Mouse (Mus musculus) heart, embryonic 10.5 days (tissue): ENCODE results near the gene Slc35f6. TPM values are rescaled to one million over a fixed set of nuclear protein-coding genes. Genes with fewer than 3 reads are reported as not detected.
A peak's percentile ranks its signal among the peaks of the same experiment; 100 is the strongest.
"Not testable (repeated sequence)": the region's sequence is repeated elsewhere in the genome, so short reads cannot be mapped to it uniquely, and the experiment has no call there.

Experiments used
- DNase-seq: peaks from one replicate; pipeline ENCODE4 v3.0.0-alpha.2; 2017; ENCODE audit warnings: low spot score
- H3K27ac ChIP-seq: fragments of 300-500 bp; sonication (generic); 2 replicates; pipeline ENCODE4 v1.5.1; 2016; ENCODE audit warnings: mild to moderate bottlenecking
- H3K27me3 ChIP-seq: fragments of 300-500 bp; sonication (generic); 2 replicates; pipeline ENCODE4 v1.6.1; 2016; ENCODE audit warnings: mild to moderate bottlenecking; ENCODE audit not compliant: poor library complexity, insufficient read depth, severe bottlenecking
- H3K36me3 ChIP-seq: fragments of 300-500 bp; sonication (generic); 2 replicates; pipeline ENCODE4 v1.6.1; 2016; ENCODE audit warnings: mild to moderate bottlenecking, moderate library complexity
- H3K4me1 ChIP-seq: fragments of 300-500 bp; sonication (generic); 2 replicates; pipeline ENCODE4 v1.6.1; 2016; ENCODE audit warnings: mild to moderate bottlenecking
- H3K4me3 ChIP-seq: fragments of 300-500 bp; sonication (generic); 2 replicates; pipeline ENCODE4 v1.5.1; 2016; ENCODE audit warnings: mild to moderate bottlenecking, moderate library complexity
- H3K9me3 ChIP-seq: fragments of 300-500 bp; sonication (generic); 2 replicates; pipeline ENCODE4 v1.6.1; 2016; ENCODE audit warnings: mild to moderate bottlenecking, moderate library complexity
- WGBS: fragments of 180-500 bp; shearing (Covaris S2); methylation state at CpG from one replicate; pipeline ENCODE4 v1.1.7; 2016; 5-methylcytosine and 5-hydroxymethylcytosine counted together
- polyA plus RNA-seq: library from polyadenylated mRNA; unstranded; fragments of >200 nt; fragmentation: Nextera tagmentation; extraction: Ambion mirVana; gene quantifications from 2 replicates; pipeline ENCODE4 v1.2.1, GENCODE M21; 2016

Gene Slc35f6
- polyA plus RNA-seq, 1 experiment from 2014 or later: 25.5 TPM

- WGBS: under 1% methylated on average over 13 of the region's 13 CpGs
- Histone ChIP-seq H3K4me1 (peaks cover 20% of the 10 kb centered on the region), H3K27ac (peak overlapping the region; percentile 93), H3K4me3 (peak overlapping the region; percentile 82), H3K36me3 (peaks cover 40% of the 10 kb centered on the region), H3K9me3 (no peaks in the 10 kb centered on the region), H3K27me3 (no peaks in the 10 kb centered on the region)
- no peak for DNase-seq
These were observed 19.5 kb downstream of the Slc35f6 start for GRCm38 (mm10) chr5:30667215-30667614.

DNA sequence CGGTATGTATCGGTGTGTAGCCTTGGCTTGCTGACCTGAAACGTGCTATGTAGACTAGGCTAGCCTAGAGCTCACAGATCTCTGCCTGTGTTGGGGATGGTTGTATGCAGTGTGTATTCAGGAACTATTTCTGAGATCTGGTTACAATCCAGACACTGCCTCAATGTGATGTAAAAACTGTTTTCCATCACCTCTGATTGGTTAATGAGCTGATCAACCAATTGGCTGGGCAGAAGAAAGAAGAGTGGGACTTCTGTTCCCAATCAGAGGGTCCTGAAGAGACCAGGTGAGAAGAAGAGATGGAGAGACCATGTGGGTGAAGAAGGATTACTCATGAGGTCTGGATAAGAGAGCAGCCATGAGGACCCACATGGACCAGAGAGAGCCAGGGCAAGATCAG is 20.0 kb downstream of the Slc35f6 start:
- no peak for DNase-seq
- peaks cover 45% of the 10 kb centered on the region for H3K36me3 ChIP-seq
- 15% methylated on average over 3 of the region's 3 CpGs for WGBS
- peak overlapping the region; percentile 82 for H3K4me3 ChIP-seq
- no peaks in the 10 kb centered on the region for H3K27me3 ChIP-seq
- peak overlapping the region; percentile 93 for H3K27ac ChIP-seq
- H3K4me1 ChIP-seq: peaks cover 20% of the 10 kb centered on the region
- H3K9me3 ChIP-seq: no peaks in the 10 kb centered on the region

DNA sequence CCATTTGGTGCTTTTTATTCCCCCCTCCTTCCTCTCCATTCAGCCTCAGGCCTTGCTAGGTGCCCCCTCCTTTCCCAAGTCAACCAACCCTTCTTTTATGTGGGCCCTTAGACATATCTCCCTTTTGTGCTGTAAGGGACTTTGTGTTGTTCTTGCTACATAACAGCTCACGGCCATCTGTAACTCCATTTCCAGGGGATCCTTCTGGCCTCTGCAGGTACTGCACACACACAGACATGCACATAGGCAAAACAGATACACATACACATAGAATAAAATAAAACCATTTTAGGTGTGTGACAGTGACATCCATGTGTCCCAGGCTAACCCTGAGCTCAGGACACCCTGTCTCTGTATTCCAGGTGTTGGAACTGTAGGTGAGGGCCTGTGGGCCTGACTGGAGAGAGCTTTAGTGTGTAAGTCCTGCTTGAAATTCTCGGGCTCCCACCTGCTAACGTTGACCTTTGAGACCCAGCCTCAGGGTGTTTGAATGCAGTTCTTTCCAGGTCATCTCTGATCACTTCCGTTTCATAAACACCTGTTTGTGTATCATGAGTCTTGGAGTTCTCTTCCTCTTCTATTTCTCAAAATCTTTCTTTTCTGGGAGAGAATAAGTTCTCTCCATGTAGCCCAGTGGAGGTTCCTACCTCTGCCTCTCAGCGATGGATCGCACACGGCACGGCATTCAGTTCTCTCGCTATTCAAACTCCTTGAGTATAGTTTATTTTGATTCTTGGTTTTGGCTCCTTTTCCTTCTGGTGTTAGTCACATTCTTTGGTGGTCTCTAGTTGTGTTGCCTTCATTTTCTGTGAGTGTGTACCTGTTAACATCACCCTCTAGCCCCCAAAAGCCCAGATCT is 21.1 kb downstream of the Slc35f6 start:
- Histone ChIP-seq H3K27ac (no peak overlapping the region), H3K4me3 (peak overlapping the region; percentile 82), H3K9me3 (no peaks in the 10 kb centered on the region), H3K27me3 (no peaks in the 10 kb centered on the region), H3K4me1 (peaks cover 20% of the 10 kb centered on the region), H3K36me3 (peaks cover 57% of the 10 kb centered on the region)
- 93% methylated on average over 9 of the region's 9 CpGs for WGBS
- no peak for DNase-seq

GRCm38 (mm10) chr5:30669496-30669830 is 21.7 kb downstream of the Slc35f6 start:
- Histone ChIP-seq H3K27me3 (no peaks in the 10 kb centered on the region), H3K4me3 (0 out of 2 replicates have a peak overlapping the region, but pooled peaks have one; percentile 8), H3K4me1 (peaks cover 20% of the 10 kb centered on the region), H3K27ac (no peak overlapping the region), H3K36me3 (peaks cover 63% of the 10 kb centered on the region), H3K9me3 (no peaks in the 10 kb centered on the region)
- DNase-seq: no peak
- WGBS: 66% methylated on average over 3 of the region's 3 CpGs

DNA sequence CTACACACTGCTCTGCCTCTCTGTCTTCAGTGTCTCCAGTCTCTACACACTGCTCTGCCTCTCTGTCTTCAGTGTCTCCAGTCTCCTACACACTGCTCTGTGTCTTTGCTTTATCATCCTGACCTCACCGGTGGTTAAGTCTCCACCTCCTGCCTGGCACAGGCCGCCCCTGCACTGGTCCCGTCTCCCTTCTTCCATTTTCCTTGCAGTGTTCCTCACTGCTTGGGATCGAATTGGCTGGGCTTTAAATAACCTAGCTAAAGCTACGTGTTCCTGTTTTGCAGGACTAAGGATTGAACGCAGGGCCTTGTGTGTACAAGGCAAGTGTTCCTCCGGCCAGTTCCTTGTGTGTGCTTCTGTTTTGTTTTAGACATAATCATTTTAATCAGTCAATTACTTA is 22.4 kb downstream of the Slc35f6 start:
- Histone ChIP-seq H3K4me3 (no peak overlapping the region), H3K9me3 (no peaks in the 10 kb centered on the region), H3K4me1 (peaks cover 20% of the 10 kb centered on the region), H3K27me3 (no peaks in the 10 kb centered on the region), H3K27ac (no peak overlapping the region), H3K36me3 (peaks cover 67% of the 10 kb centered on the region)
- no peak for DNase-seq
- WGBS: 82% methylated on average over 7 of the region's 7 CpGs

- Histone ChIP-seq H3K36me3 (peaks cover 81% of the 10 kb centered on the region), H3K27me3 (no peaks in the 10 kb centered on the region), H3K4me1 (peaks cover 6% of the 10 kb centered on the region; the same call in 1 of the 2 replicates), H3K27ac (no peak overlapping the region), H3K9me3 (no peaks in the 10 kb centered on the region), H3K4me3 (no peak overlapping the region)
- WGBS: 83% methylated on average over 7 of the region's 7 CpGs
- no peak for DNase-seq
These were observed 26.3 kb downstream of the Slc35f6 start for GRCm38 (mm10) chr5:30674001-30674400.

DNA sequence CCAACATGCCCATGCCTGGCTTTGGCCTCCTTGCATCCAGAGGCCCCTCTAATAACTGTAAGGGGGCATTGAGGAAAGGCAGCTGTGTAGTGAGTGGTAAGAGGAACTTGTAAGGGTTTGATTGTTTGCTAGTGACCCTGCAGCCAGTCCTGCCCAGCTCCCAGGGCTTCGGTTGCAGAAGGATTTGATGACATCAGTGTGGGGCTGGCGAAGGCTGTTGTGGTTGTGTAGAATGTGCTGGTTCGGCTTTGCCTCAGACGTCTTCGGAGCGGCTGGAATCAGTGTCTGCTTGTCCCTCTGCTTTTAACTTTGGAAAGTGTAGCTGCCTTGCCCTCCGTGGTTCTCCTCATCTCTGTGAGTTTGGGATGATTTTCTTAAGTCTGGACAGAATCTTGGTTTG is 29.1 kb downstream of the Slc35f6 start:
- H3K4me3 ChIP-seq: no peak overlapping the region
- no peaks in the 10 kb centered on the region for H3K9me3 ChIP-seq
- no peaks in the 10 kb centered on the region for H3K27me3 ChIP-seq
- H3K36me3 ChIP-seq: peaks cover 53% of the 10 kb centered on the region
- H3K4me1 ChIP-seq: no peaks in the 10 kb centered on the region
- no peak for DNase-seq
- 84% methylated on average over 7 of the region's 7 CpGs for WGBS
- no peak overlapping the region for H3K27ac ChIP-seq

DNA sequence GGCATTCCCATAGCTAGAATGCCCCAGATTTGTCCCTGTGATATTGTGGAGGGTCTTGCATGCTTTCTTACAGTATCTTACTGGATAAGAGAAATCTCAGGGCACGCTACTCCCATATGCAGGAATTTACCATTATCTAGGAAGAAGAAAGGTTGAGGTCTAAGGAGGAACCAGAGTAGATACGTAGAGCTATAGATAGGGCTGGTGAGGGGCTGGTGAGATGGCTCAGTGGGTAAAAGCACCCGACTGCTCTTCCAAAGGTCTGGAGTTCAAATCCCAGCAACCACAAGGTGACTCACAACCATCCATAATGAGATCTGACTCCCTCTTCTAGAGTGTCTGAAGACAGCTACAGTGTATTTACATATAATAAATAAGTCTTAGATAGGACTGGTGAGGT is 30.3 kb downstream of the Slc35f6 start:
- H3K9me3 ChIP-seq, H3K4me3 ChIP-seq, H3K4me1 ChIP-seq, H3K27ac ChIP-seq, H3K27me3 ChIP-seq, DNase-seq: not testable (repeated sequence)
- 91% methylated on average over 3 of the region's 3 CpGs for WGBS
- peaks cover 41% of the 10 kb centered on the region for H3K36me3 ChIP-seq

- H3K4me1 ChIP-seq: no peaks in the 10 kb centered on the region
These were observed 31.1 kb downstream of the Slc35f6 start for GRCm38 (mm10) chr5:30678722-30679296.

DNA sequence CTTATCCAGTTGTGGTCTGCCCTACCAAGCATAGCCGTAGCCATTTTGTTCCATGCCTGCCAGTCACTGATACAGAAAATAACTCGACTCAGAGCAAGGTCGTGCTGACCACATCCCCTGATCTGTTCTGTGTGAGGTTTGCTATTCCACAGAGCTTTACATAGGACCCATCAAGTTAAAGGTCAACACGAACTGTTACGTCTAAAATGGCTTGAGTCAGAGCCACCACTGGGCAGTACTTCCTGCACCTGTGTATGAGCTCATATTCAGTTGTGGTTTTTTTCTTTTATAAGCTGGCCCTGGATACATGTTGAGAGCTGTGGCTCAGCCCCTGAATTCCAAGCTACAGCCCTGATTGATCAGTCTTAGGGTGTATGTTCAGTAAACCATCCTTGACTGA is 31.9 kb downstream of the Slc35f6 start:
- H3K4me3 ChIP-seq: no peak overlapping the region
- 81% methylated on average over 5 of the region's 5 CpGs for WGBS
- H3K4me1 ChIP-seq: no peaks in the 10 kb centered on the region
- H3K9me3 ChIP-seq: no peaks in the 10 kb centered on the region
- H3K36me3 ChIP-seq: peaks cover 26% of the 10 kb centered on the region
- no peak for DNase-seq
- no peaks in the 10 kb centered on the region for H3K27me3 ChIP-seq
- H3K27ac ChIP-seq: no peak overlapping the region

More at GRCm38 (mm10) chr5:30678722-30679296, 31.1 kb downstream of the Slc35f6 start:
- WGBS: 93% methylated on average over 4 of the region's 4 CpGs
- no peak for DNase-seq
- Histone ChIP-seq H3K9me3 (no peaks in the 10 kb centered on the region), H3K36me3 (peaks cover 33% of the 10 kb centered on the region), H3K27me3 (no peaks in the 10 kb centered on the region), H3K4me3 (no peak overlapping the region), H3K27ac (no peak overlapping the region)

DNA sequence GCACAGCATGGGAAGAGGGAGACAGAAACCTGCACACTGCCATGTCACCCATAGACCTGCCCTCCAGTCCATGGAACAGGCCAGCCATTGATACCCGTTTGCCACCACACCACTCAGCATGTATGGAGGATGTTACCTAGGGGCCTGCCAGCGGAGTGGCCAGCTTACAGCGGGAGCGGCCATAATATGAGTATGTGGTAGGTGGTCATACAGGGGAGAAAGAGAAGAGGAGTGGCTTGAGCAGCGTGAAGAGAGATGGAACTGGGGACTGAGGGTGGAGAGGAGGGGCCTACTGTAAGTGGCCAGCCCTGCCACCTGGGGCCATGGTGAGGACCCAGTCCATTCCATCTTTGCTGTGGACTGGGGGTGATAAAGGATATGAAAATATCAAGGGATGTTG is 34.2 kb downstream of the Slc35f6 start:
- Histone ChIP-seq H3K36me3 (0 out of 2 replicates have a peak, but pooled peaks cover 4% of the 10 kb centered on the region), H3K4me1 (no peaks in the 10 kb centered on the region), H3K27ac (no peak overlapping the region), H3K9me3 (no peaks in the 10 kb centered on the region), H3K27me3 (no peaks in the 10 kb centered on the region), H3K4me3 (no peak overlapping the region)
- no peak for DNase-seq
- WGBS: 82% methylated on average over 5 of the region's 5 CpGs

GRCm38 (mm10) chr5:30682967-30683600 is 35.4 kb downstream of the Slc35f6 start:
- no peak overlapping the region for H3K4me3 ChIP-seq
- no peak for DNase-seq
- H3K36me3 ChIP-seq: 0 out of 2 replicates have a peak, but pooled peaks cover 4% of the 10 kb centered on the region
- no peak overlapping the region for H3K27ac ChIP-seq
- no peaks in the 10 kb centered on the region for H3K27me3 ChIP-seq
- H3K9me3 ChIP-seq: no peaks in the 10 kb centered on the region
- H3K4me1 ChIP-seq: no peaks in the 10 kb centered on the region

- Histone ChIP-seq H3K27ac (no peak overlapping the region), H3K4me1 (no peaks in the 10 kb centered on the region), H3K4me3 (no peak overlapping the region), H3K36me3 (0 out of 2 replicates have a peak, but pooled peaks cover under 1% of the 10 kb centered on the region), H3K27me3 (no peaks in the 10 kb centered on the region), H3K9me3 (no peaks in the 10 kb centered on the region)
- DNase-seq: no peak
- 75% methylated on average over 3 of the region's 3 CpGs for WGBS
These were observed 36.3 kb downstream of the Slc35f6 start for GRCm38 (mm10) chr5:30683993-30684392.
